Mouse (Mus musculus): Measurements from ENCODE around the gene Olfr844. TPM values are rescaled to one million over a fixed set of nuclear protein-coding genes. Genes with fewer than 3 reads are reported as not detected.

The Olfr844 gene
- polyA plus RNA-seq (2017; shearing (Covaris generic)): not detected

GRCm38 (mm10) chr9:19316047-19316446, at the start of gene Olfr844:
Gene Olfr844 (plus strand): TSS chr9:19316347.

DNA sequence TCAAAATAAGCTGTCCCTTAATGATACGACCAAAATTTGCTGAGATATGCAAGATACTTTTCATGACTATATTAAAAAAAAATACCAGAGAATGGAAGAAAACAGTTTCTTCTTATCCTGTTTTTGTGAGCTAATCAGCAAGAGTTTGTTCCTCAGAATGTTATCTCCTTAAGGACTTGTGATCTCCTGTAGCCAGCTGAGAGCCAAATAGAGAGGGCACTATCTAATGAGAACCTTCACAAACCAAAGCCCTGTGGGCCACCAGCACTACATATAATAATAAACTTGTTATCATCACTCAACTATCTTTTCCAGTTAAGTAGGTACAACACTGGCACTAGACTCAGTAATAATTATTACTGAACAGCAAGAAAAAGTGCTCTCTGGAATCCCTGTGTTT, 20.0 kb downstream of the Olfr844 start, which contains the start of gene Olfr845:
Olfr845 (plus strand) TSS at position 301 of the 400 bp plus-strand sequence.

GRCm38 (mm10) chr9:19363905-19364304, 47.8 kb downstream of the Olfr844 start, which contains the start of gene Olfr846:
Gene Olfr846 (minus strand): TSS chr9:19364005.

Other genes with a start within 250 kb of the Olfr844 start
- gene Olfr836, start 196.0 kb upstream of the Olfr844 start, polyA plus RNA-seq (2017; shearing (Covaris generic)): not detected
- not detected for gene Olfr837, start 180.0 kb upstream of the Olfr844 start, polyA plus RNA-seq (2017; shearing (Covaris generic))
- 0.05 TPM for gene Olfr839-ps1, start 139.0 kb upstream of the Olfr844 start, polyA plus RNA-seq (2017; shearing (Covaris generic))
- gene Olfr843, start 64.4 kb upstream of the Olfr844 start, polyA plus RNA-seq (2017; shearing (Covaris generic)): 0.04 TPM
- gene Olfr845, start 20.1 kb downstream of the Olfr844 start, polyA plus RNA-seq (2017; shearing (Covaris generic)): not detected
- not detected for gene Olfr846, start 47.7 kb downstream of the Olfr844 start, polyA plus RNA-seq (2017; shearing (Covaris generic))
- not detected for gene Olfr847, start 62.3 kb downstream of the Olfr844 start, polyA plus RNA-seq (2017; shearing (Covaris generic))
- not detected for gene Olfr849, start 123.9 kb downstream of the Olfr844 start, polyA plus RNA-seq (2017; shearing (Covaris generic))
- gene Olfr850, start 161.9 kb downstream of the Olfr844 start, polyA plus RNA-seq (2017; shearing (Covaris generic)): not detected
- not detected for gene Olfr851, start 176.9 kb downstream of the Olfr844 start, polyA plus RNA-seq (2017; shearing (Covaris generic))
- gene Olfr853, start 224.7 kb downstream of the Olfr844 start, polyA plus RNA-seq (2017; shearing (Covaris generic)): not detected

Data from CD4-positive, CD25-positive, alpha-beta regulatory T cell (primary cell).